Mouse (Mus musculus) embryonic fibroblast, embryonic 13.5 days (primary cell): ENCODE data around the gene Hoxa11.

Experiments used
- CTCF ChIP-seq: IDR thresholded peaks from 2 replicates; pipeline ENCODE4 v1.5.1; 2011; ENCODE audit warnings: mild to moderate bottlenecking, control low read depth, low read length, moderate library complexity, borderline replicate concordance; ENCODE audit not compliant: insufficient read depth
- POLR2A ChIP-seq: IDR thresholded peaks from 2 replicates; pipeline ENCODE4 v1.6.1; 2011; ENCODE audit warnings: low read depth, mild to moderate bottlenecking, control low read depth, low read length, moderate library complexity

DNA sequence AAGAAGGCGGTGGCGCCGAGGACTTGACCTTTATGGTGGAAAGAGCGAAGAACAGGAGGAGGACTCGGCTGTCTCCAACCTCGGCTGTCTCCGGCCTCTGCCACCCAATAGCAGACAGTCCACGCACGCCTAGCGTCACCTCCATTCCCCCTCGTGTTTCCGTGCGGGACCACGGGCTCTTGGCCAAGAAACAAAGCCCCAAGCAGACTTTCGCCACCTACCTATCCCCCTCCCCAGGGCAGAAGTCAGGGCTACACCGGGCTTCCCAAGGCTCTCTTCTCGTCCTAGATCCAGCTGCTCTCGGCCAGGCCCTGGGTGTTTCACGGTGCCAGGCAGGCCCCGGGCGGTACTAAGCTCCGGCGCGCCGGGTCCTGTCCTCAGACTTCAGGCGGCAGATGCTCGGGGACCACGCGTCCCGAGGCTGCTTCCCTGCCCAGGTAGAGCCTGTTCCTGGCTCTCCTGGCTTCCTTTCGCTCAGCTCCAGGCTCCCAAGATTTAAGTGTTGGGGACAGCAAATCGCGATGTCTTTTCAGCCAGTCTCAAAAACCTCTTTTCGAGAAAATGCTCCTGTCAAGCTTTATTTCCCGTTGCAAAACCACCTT, 7.3 kb upstream of the Hoxa11 start:
- TF ChIP-seq POLR2A (no peak), CTCF (no peak)
